Mouse (Mus musculus): ENCODE data around the gene Tnni3k.

Gene Tnni3k

DNA sequence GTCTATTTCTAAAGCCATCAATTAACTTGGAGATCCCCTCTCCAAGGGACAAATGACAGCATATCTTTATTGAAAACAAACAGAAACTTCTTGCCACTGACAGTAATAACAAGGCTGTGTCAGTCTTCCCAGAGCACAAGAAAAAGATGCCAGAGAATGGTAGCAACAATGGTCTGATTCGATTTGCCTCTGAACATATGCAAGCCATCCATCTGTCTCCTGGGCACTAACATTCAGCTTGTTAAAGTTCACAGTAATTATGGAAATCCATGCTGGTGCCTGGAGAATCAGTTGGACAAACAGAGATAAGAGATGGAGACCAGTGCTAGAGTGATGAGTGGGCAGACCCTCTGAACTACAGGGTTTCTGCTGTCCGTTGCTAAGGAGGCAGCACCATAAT lies 102.1 kb downstream of the Tnni3k start:
- DNase-seq (ENCODE audit: low spot score in 2 of 2), result no peak

DNA sequence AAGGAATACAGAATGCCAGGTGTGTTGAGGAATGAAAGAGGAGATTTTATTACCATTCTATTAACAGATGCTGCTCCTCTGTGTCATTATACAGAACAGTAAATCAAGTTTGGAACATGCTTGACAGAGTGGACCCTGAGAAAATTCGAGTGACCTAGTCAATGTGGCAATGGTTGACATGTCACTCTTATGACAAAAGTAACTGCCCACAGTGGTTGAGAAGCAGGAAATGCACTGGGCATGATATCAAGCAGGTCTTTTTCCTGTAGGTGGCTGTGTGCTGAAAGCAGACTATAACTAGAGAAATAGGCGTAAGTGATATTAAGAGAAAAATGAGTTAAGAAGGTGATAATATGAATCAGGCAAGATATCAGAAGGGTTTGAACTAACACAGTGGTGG lies 105.7 kb downstream of the Tnni3k start:
- DNase-seq (ENCODE audit: low spot score in 2 of 2), result no peak

DNA sequence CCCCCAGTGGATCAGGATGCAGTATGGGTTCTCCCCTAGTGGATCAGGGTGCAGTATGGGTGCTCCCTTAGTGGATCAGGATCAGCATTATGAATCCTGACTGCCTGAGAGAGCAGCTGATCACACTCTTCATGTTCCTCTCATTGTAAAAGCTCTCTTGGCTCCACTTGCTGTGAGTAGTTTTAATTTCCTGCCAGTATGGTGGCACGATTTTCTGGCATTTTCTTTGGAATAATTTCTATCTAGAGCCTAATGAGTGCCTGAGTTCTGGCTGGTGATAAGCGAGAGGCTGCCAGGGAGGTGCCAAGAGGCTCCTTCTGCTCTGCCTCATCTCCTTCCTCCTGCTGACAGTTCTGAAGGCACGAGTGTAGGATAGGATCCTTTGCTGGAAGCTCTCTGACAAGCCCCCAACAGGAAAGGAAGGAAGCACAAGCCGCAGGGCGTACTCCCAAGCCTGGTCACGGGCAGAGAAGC lies 109.5 kb downstream of the Tnni3k start:
- DNase-seq (ENCODE audit: low spot score in 2 of 2), result no peak

DNA sequence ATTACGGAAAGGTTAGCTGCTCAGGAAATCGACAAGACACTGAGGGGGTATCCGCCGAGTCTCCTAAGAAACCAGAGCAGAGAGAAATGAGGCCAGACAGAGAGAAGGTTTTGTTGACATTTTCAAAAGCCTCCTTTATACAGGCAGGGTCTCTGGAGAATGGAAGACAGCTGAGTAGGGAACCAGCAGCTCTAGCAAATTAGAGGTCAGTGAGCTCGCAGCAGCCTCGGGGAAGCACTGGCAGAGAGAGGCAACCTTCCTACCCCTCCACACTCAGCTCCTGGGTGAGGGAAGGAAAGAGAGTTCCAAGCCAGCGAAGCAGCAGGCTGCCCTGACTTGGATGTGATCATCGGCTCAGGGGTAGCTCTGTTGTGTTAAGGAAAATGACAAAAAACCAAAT lies 127.5 kb downstream of the Tnni3k start:
- no peak for DNase-seq (ENCODE audit: low spot score in 2 of 2)

DNA sequence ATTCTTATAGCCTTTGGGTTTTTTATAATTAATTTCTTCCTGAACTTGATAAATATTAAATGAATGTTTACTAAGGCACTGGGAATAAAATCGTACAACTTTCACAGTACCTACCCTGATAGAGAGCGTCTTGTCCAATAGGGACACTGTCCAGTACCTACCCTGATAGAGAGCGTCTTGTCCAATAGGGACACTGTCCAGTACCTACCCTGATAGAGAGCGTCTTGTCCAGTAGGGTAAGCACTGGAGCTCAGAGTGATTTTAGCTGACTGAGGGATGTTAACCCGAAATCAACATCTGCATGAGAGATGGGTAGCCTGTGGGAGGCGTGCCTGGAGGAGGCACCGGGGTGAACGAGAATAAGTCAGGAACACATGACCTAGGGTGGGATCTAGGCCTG lies 130.3 kb downstream of the Tnni3k start:
- no peak for DNase-seq (ENCODE audit: low spot score in 2 of 2)

DNA sequence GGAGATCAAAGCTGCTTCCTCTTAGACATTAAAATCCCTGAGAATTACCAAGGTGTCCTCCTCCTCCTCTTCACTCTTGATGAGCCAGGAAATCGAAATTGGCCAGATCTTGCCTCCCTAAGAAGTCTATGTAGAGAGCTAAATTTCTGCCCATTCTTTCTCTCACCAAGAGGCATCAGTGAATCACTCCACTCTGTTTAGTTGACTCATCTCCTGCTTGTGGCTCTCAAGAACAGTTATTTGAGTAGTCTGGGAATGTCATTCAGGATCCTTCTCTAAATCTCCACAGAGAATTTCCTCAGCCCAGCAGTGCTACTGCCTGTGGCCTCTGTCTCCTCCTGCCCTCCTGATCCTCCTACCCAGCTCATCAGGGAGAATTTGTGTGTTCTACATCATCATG lies 139.6 kb downstream of the Tnni3k start:
- DNase-seq (ENCODE audit: low spot score in 2 of 2), result no peak

DNA sequence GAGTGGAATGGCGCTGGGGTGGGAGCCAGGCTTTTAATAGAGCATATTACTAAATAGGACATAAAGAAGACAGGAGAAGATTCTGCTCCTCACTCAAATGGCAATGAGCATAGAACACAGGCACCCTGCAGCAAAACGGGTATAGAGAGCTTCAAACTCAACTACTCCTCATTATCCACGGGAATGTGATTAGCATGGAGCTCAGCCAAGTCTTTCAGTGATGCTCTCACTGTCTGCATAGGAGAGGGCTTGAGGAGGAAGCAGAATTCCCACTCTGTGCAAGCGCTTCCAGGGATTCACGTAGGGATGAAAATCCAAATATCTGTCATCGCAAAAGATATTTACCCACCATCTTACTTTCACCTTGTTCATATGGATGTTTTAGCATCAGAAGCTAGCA lies 141.6 kb downstream of the Tnni3k start:
- DNase-seq (ENCODE audit: low spot score in 2 of 2), result no peak

DNA sequence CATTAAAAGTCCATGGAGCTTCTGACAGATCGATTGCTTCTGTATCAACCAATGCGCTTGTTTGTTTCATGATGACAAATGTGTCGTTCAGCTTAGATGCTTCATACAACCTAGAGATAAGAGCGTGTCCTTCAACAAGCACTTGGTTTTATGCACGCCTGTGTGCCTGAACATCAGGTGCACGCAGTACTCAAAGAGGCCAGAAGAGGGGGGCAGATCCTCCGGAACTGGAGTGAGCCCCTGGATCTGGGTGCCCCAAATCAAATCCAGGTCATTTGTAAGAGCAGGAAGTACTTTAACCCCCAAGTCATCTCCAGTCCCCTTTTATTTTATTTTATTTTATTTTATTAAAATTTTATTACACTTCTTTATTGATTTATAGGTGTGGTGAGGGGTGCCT lies 158.5 kb downstream of the Tnni3k start:
- no peak for DNase-seq (ENCODE audit: low spot score in 2 of 2)

DNA sequence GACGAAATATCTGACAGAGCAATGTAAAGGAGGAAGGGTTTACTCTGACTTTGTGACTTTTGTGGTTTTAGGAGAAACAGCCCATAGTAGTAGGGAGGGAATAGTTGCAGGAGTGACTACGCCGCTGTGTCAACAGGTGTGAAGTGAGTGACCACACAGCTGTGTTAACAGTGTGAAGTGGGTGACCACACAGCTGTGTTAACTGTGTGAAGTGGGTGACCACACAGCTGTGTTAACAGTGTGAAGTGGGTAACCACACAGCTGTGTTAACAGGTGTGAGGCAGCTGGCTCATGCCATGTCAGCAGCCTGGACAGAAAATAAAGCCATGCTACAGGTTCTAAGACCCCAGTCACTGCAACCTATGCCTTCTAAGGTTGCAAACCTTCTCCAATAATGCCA lies 162.0 kb downstream of the Tnni3k start:
- no peak for DNase-seq (ENCODE audit: low spot score in 2 of 2)

DNA sequence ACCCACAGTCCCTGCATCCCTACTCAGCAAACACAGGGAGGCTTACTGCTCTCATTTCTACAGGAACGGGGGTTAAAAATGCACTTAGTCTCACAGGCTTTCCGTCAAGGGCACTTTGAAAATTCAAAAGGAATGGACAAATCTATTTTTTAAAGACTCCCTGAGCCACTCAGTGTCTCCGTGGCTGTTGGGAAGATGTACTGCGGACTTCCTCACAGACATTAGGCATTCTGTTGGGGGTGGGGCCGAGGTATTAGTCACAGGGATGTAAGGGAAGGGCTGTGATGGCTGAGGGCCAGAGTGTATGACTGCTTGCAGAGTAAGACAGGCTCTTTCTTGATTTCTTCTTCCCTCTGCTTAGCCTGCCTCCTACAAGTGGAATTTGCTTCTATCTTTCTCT lies 169.8 kb downstream of the Tnni3k start:
- no peak for DNase-seq (ENCODE audit: low spot score in 2 of 2)

DNA sequence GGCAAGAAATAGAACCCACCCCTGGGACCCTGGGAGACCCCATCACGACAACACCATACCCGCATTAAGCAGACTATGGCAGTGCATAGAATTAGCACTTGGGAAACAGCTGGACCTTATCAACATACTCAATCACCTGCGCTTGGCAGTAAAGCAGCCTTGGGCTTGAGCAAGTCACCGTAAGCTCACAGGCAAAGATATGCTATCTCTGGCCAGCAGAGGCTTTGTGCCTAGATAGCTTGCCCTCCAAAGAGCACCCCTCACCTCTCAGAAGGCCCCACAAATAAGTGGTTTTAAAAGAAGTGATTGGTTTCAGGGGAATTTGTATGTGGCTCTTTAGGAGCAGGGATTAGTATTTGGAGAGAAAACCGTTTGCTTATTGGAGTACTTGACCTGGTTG lies 170.2 kb downstream of the Tnni3k start:
- DNase-seq (ENCODE audit: low spot score in 2 of 2), result no peak

DNA sequence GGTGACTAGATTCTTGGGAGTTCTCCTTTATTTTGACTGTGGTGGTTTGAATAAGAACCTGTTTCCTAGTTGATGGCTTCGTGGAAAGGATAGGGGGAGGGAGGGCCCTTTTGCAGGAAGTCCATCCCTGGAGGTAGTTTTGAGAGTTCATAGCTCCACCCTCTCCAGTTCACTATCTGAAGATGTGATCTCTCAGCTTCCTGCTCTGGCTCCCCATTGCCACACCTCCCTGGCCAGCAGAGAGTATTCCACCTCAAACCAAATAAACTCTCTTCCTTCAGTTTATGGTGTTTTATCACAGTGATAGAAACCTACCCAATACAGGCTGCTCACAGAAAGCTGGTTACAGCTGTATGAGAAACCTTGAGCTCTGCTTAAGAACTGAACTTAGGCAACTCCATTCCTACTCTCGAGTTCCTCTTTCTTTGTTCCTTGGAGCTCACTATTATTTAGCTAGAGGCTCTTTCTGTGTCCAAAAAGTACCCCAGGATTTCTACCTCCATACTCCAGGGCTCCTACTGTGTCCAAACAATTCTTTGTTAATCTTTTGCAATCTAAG lies 173.7 kb downstream of the Tnni3k start:
- DNase-seq (ENCODE audit: low spot score in 2 of 2), result no peak

DNA sequence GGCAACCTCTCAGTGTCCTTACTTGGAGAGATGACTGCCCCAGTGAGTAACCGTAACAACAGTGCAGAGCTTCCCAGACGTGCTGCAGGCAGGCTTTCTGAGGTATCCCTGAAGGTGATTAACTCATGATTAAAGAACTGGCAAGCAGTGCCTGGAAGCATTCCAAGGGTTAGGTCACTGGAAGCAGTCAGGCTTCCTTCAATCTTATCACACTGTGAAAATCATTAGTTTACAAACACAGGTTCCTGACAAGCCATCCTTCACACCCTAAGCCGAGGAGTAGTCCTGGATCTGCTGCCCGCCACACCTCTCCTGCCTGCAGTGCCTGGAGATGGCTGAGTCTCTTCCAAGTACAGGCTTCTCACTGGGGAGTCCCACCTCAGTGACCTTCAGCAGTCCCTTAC lies 174.7 kb downstream of the Tnni3k start:
- no peak for DNase-seq (ENCODE audit: low spot score in 2 of 2)

DNA sequence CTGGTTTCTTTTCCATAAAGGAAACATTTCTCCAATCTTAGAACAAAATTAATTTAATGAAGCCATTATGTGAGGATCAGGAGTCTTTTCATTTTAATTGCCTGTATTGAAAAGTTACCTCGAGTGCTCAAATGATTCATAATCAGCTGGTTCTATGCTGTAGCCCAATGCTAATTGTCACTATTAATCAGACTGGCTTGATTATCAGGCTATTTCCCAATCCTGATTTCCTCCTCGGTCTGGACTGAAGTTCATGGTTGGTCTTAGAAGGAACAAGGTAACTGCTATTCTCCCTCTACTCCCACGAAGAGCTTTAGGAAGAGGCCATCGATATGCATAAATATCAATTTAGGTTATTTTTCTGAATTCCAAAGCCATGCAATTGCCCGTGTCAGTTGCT lies 175.1 kb downstream of the Tnni3k start:
- DNase-seq (ENCODE audit: low spot score in 2 of 2), result no peak

DNA sequence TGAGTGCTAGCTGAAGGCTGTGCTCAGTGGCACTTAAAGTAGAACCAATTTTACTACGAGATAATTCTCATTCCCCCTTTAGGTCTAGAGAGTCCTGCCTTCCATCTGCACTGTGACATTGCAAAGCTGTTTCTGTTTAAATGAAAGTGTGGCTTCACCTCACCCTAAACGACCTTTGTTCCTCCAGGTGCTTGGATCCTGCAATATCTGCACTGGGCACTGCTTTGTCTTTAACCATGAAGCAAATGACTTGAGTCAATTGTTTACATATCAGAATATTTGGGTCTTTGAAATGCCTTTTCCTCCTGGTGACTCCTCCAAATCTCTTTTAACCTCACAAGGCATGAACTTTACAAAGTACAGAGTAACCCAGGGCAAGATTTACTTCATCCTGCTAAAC lies 175.7 kb downstream of the Tnni3k start:
- no peak for DNase-seq (ENCODE audit: low spot score in 2 of 2)

DNA sequence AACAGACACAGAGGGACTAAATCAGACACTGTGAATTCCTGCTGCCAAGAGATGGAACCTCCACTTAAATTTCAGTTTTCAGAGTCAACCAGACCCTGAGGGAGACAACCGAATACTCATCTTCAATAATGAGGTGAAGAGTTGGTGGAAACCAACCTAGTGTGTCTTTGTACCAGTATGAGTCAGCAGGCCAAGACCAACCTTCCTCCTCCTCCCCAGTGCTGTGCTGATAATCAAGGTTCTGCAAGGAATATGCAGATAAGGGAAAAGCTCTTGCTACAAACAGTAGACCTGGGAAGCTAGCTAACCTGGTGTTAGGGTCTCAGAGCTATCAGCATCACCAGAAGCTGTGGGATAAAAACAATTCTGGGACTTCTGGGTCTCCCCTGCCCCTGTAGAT lies 176.1 kb downstream of the Tnni3k start:
- no peak for DNase-seq (ENCODE audit: low spot score in 2 of 2)

DNA sequence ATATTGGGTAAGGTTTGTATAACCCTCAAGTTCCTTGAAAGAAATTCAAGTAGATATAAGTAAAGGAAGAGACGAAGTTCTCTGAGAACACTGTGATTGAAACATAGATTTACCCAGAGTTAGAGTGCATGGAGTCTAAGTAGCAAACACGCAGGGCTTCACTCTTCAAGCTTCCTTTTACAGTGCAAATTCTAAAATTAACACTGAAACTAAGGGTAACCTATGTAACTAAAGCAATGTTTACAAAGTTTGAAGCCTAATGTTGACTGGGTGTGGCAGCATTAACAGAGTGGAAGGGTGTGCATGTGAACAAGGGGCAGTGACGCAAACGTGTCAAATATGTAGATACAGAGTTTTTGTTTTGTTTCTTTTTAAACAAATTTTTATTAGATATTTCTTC lies 186.4 kb downstream of the Tnni3k start:
- DNase-seq (ENCODE audit: low spot score in 2 of 2), result no peak

DNA sequence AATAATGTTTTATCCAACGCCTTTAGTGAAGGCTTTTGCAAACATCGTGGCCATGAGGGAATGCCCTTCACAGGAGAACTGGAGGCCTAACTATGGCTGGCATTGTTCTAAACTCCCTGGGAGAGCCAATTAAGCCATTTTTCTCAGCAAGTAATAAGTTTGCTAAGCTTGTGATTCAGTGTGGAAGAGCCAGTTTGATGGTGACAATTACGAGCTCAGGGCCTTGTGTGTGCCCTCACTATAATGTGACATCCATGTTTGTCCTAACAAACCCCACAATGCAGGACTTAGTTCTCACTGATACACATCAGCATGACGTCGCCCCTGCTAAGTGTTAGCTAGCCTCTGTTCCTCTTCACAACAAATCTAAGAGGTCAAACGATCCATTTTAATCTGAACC lies 193.3 kb downstream of the Tnni3k start:
- DNase-seq (ENCODE audit: low spot score in 2 of 2), result no peak

DNA sequence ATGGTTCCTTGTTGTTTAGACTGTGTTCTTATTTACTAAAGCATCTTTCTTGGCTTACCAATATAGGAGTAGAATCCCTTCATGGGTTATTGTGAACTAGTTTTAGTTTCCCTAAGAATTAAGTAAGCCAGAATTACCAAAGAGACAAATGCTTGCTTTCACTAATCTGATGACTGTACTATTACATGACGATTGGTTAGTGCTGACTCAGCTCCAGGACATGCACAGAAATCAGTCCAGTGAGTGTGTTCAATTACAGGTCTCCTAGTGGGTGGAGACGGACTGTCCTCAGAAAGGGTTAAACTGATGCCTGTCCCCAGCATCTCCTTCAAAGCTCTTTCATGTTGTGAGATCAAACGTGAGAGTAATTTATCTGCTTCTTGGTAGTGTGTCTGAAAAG lies 195.5 kb downstream of the Tnni3k start:
- DNase-seq (ENCODE audit: low spot score in 2 of 2), result no peak

DNA sequence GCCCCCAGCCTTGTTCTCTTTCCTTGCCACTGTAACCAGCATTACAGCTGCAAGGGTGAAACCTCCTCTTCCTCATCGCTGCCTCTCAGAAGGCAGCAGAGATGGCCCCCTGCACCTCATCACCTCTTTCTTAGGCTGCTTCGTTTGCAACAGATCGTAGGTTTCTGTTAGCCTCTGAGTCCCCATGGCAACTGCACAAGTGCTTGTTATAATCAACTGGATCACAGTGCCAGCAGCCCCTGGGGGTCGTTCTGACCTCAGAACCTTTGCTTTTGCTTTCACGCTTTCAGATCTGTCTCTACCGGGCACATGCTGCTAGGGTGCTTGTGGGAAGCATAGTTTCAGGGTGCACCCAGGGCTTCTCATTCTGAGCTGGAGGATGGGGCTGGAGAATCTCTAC lies 201.9 kb downstream of the Tnni3k start:
- DNase-seq (ENCODE audit: low spot score in 2 of 2), result no peak

DNA sequence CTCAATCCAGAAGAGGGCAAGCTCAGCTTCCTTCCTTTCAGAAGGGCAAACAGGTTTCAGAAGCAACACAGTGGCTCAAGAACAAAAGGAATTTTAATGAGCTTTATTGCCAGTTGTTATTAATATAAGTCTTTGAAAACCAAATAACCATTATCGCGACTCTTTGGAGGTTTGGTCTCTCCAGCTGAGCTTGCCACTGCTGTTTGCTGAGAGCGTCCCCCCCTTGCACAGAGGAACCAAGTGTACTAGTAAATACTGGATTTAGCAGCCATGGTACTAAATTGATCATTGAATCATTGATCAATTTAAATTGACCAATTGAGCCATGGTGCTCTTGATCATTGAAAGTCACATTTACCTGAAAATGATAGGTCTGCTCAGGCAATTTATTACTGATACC lies 202.9 kb downstream of the Tnni3k start:
- no peak for DNase-seq (ENCODE audit: low spot score in 2 of 2)

DNA sequence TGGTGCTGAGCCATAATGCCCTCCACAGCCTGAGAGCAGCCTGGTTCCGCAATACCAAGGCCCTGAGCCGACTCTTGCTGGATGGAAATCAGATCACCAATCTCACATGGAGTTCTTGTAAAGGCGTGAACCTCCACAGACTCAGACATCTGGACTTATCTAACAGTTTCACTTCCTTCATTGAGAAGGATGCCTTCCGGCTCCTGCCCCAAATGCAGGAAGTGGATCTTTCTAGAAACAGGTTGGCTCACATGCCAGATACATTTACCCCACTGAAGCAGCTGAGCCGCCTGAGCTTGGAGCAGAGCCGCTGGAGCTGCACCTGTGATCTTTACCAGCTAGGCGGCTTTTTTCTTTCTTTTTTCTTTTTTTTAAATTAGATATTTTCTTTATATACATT lies 213.0 kb downstream of the Tnni3k start:
- DNase-seq (ENCODE audit: low spot score in 2 of 2), result no peak

DNA sequence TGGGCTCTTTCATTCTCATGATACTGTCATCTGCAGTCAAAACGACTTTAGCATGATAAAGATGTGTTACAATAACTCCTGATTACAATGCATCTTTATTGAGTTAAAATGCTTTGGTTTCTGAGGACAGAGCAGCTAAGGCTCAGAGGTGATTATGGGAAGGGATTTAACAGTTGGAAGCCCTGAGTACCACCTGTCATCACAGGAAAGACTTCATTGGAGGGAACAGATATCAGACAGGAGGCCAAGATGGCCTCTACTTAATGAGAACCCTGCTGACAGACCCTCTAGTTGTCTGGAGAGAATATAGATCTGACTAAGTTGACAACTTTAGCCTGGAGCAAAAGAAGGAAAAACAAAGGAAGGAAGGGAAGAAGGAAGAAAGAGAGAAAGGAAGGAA lies 214.1 kb downstream of the Tnni3k start:
- DNase-seq (ENCODE audit: low spot score in 2 of 2), result no peak

DNA sequence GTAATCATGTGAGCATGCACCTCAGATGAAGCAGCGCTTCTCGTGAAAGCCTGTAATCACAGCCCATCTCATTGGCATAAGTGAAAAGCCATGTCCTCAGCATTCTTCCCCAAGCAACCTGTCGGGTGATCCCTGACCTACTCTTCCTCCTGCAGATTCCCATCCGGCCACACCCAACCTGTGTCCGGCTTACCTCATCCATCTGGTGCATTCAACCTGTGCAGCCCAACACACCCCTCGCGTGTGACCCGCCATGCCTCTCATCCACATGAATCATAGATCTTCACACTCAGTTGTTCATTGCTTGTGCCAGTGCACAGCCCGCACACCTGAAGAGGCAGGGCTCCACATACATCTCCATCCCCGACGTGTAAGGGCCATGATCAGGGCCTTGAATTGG lies 217.3 kb downstream of the Tnni3k start:
- DNase-seq (ENCODE audit: low spot score in 2 of 2), result no peak

DNA sequence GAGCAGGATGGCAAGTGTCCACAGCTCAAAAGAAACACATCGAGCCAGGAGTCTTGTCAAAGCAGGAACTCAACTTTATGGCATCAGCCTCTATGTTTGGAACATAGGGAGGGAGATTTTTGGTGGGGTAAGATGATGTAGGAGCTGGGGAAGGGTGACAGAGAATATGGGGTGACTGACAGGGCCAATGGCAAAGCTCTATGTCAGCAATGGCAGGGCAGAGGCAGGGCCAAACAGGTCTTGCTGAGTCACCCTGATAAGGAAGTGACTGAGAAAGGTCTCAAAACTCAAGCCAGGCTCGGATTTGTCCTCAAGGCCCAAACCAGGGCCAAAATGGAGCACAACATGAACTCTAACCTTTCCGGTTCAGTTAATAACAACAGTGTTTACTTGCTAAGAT lies 219.1 kb downstream of the Tnni3k start:
- no peak for DNase-seq (ENCODE audit: low spot score in 2 of 2)
